Mouse (Mus musculus): ENCODE data around the gene Acoxl. TPM values are rescaled to one million over a fixed set of nuclear protein-coding genes. Genes with fewer than 3 reads are reported as not detected.

The Acoxl gene
- polyA plus RNA-seq, 1 experiment: not detected

- no peak for TF ChIP-seq CTCF (IDR thresholded peaks at IDR 0.05; ENCODE audit: extremely low read depth, insufficient read depth, low read length)
- no peak for TF ChIP-seq POLR2A (IDR thresholded peaks at IDR 0.05; ENCODE audit: extremely low read depth, insufficient read depth, low read length)
- H3K4me3 ChIP-seq (ENCODE audit: insufficient read depth, low read length): no peak overlapping the region
- H3K27ac ChIP-seq (ENCODE audit: insufficient read depth, low read length): no peak overlapping the region
- H3K4me1 ChIP-seq (ENCODE audit: control insufficient read depth, insufficient read depth, low read length): no peaks in the 10 kb centered on the region
Measured at GRCm38 (mm10) chr2:128015602-128016001, 176.9 kb downstream of the Acoxl start.

DNA sequence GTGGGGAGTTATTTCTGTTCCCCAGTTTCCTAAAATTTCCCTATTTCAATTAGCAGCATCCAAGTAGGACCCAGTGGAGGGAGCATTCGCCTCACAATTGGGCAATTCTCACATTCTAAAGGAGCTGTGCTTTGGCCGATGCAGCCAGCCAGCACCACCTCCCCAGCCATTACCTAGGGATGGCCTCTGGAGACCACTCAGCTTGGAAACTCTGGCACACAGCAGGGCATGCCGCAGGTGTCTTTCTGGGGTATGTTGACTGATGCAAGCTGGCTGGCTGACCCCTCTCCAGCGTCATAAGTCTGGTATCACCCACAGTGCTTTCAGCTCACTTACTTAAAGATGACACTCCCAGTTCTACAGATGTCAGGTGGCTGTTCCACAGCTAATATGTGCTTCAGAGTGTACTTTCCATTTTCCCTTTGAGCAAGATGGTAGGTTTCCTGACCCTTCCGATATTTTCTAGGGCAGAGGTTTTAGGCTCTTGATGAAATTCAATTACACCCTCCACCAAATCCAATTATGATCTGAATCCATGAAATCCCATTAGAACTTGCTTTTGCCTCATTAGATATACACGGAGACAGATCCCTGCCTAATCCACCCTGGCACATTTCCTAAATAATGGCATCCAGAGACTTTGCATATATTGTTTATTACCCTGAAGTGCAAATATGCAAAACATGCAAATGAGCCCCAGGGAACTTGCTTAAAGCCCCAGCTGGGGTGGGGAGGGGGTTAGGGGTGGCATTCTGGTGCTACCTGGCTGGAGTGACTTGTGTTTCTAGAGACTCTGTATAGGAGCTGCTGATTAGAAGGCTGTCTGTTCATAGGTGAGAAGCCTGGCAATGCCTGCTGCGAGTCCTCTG lies 181.6 kb downstream of the Acoxl start:
- no peak overlapping the region for H3K27ac ChIP-seq (ENCODE audit: insufficient read depth, low read length)
- TF ChIP-seq CTCF (IDR thresholded peaks at IDR 0.05; ENCODE audit: extremely low read depth, insufficient read depth, low read length): no peak
- no peak for TF ChIP-seq POLR2A (IDR thresholded peaks at IDR 0.05; ENCODE audit: extremely low read depth, insufficient read depth, low read length)
- no peak overlapping the region for H3K4me3 ChIP-seq (ENCODE audit: insufficient read depth, low read length)
- H3K4me1 ChIP-seq (ENCODE audit: control insufficient read depth, insufficient read depth, low read length): no peaks in the 10 kb centered on the region

DNA sequence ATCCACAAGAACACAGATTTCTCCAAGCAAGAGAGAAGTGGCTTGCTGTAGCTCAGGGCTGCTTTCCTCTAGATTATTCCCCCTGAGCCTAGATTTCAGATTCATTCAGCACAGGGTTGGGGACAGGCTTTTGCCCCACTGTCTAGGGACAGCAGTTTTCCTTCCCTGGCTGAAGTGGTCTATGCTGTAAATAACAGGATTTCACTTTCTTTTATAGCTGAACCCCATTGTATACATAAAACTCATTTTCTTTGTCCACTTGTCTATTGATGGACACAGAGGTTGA lies 182.2 kb downstream of the Acoxl start:
- Histone ChIP-seq H3K27ac (ENCODE audit: insufficient read depth, low read length) (no peak overlapping the region), H3K4me1 (ENCODE audit: control insufficient read depth, insufficient read depth, low read length) (no peaks in the 10 kb centered on the region), H3K4me3 (ENCODE audit: insufficient read depth, low read length) (no peak overlapping the region)
- no peak for TF ChIP-seq CTCF (IDR thresholded peaks at IDR 0.05; ENCODE audit: extremely low read depth, insufficient read depth, low read length)

DNA sequence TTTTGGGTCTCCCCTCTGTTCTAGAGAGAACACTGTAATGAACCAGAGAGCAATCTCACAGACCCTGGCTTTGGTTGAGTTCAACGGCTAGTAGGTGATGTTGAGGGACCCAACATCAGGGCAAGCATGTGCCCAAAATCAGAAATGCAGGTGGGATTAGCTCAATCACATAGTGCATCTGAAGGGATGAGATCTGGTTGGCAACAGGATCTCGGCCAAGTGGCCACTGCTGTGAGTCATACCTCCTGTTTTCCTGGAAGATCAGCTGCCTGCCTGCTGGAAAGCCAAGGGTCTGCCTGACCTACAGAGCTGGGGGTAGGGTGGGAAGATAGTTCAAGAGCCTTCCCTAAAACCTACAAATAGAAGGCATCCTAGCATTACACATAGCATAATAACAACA lies 185.2 kb downstream of the Acoxl start:
- Histone ChIP-seq H3K4me1 (ENCODE audit: control insufficient read depth, insufficient read depth, low read length) (no peaks in the 10 kb centered on the region), H3K27ac (ENCODE audit: insufficient read depth, low read length) (no peak overlapping the region), H3K4me3 (ENCODE audit: insufficient read depth, low read length) (no peak overlapping the region)
- TF ChIP-seq POLR2A (IDR thresholded peaks at IDR 0.05; ENCODE audit: extremely low read depth, insufficient read depth, low read length) (no peak), CTCF (IDR thresholded peaks at IDR 0.05; ENCODE audit: extremely low read depth, insufficient read depth, low read length) (no peak)

- no peak overlapping the region for H3K4me3 ChIP-seq (ENCODE audit: insufficient read depth, low read length)
- no peak overlapping the region for H3K27ac ChIP-seq (ENCODE audit: insufficient read depth, low read length)
- TF ChIP-seq POLR2A (IDR thresholded peaks at IDR 0.05; ENCODE audit: extremely low read depth, insufficient read depth, low read length): no peak
- TF ChIP-seq CTCF (IDR thresholded peaks at IDR 0.05; ENCODE audit: extremely low read depth, insufficient read depth, low read length): no peak
- H3K4me1 ChIP-seq (ENCODE audit: control insufficient read depth, insufficient read depth, low read length): no peaks in the 10 kb centered on the region
Measured at GRCm38 (mm10) chr2:128027696-128028095, 189.0 kb downstream of the Acoxl start.

- Histone ChIP-seq H3K4me3 (ENCODE audit: insufficient read depth, low read length) (no peak overlapping the region), H3K4me1 (ENCODE audit: control insufficient read depth, insufficient read depth, low read length) (no peaks in the 10 kb centered on the region), H3K27ac (ENCODE audit: insufficient read depth, low read length) (no peak overlapping the region)
- TF ChIP-seq CTCF (IDR thresholded peaks at IDR 0.05; ENCODE audit: extremely low read depth, insufficient read depth, low read length): no peak
- TF ChIP-seq POLR2A (IDR thresholded peaks at IDR 0.05; ENCODE audit: extremely low read depth, insufficient read depth, low read length): no peak
Measured at GRCm38 (mm10) chr2:128029968-128030367, 191.3 kb downstream of the Acoxl start.

DNA sequence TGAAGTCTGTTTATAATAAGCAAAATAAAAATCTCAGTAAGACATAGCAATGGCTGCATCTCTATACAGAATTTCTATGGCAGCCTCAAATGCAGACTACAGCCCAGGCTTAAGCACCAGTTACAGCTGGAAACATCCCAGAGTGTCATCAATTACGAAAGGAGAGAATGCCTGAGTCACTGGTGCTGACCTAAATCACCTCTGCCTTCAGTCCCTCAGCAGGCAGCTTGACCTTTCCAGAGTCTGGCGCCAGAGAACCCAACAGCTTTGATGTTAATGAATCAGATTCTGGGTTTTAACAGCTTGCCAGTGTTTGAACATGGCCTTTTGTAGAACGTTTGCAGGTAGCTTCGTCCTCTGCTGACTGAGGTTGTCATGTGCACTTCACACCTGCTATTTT lies 193.4 kb downstream of the Acoxl start:
- Histone ChIP-seq H3K4me1 (ENCODE audit: control insufficient read depth, insufficient read depth, low read length) (no peaks in the 10 kb centered on the region), H3K27ac (ENCODE audit: insufficient read depth, low read length) (no peak overlapping the region), H3K4me3 (ENCODE audit: insufficient read depth, low read length) (no peak overlapping the region)
- TF ChIP-seq CTCF (IDR thresholded peaks at IDR 0.05; ENCODE audit: extremely low read depth, insufficient read depth, low read length) (no peak), POLR2A (IDR thresholded peaks at IDR 0.05; ENCODE audit: extremely low read depth, insufficient read depth, low read length) (no peak)

GRCm38 (mm10) chr2:128033503-128033902 lies 194.8 kb downstream of the Acoxl start:
- TF ChIP-seq POLR2A (IDR thresholded peaks at IDR 0.05; ENCODE audit: extremely low read depth, insufficient read depth, low read length): no peak
- TF ChIP-seq CTCF (IDR thresholded peaks at IDR 0.05; ENCODE audit: extremely low read depth, insufficient read depth, low read length): no peak
- H3K4me1 ChIP-seq (ENCODE audit: control insufficient read depth, insufficient read depth, low read length): no peaks in the 10 kb centered on the region
- no peak overlapping the region for H3K27ac ChIP-seq (ENCODE audit: insufficient read depth, low read length)
- H3K4me3 ChIP-seq (ENCODE audit: insufficient read depth, low read length): no peak overlapping the region

- no peak for TF ChIP-seq POLR2A (IDR thresholded peaks at IDR 0.05; ENCODE audit: extremely low read depth, insufficient read depth, low read length)
- TF ChIP-seq CTCF (IDR thresholded peaks at IDR 0.05; ENCODE audit: extremely low read depth, insufficient read depth, low read length): no peak
- Histone ChIP-seq H3K4me3 (ENCODE audit: insufficient read depth, low read length) (no peak overlapping the region), H3K4me1 (ENCODE audit: control insufficient read depth, insufficient read depth, low read length) (no peaks in the 10 kb centered on the region), H3K27ac (ENCODE audit: insufficient read depth, low read length) (no peak overlapping the region)
Measured at GRCm38 (mm10) chr2:128034066-128034665, 195.5 kb downstream of the Acoxl start.

- no peaks in the 10 kb centered on the region for H3K4me1 ChIP-seq (ENCODE audit: control insufficient read depth, insufficient read depth, low read length)
- TF ChIP-seq CTCF (IDR thresholded peaks at IDR 0.05; ENCODE audit: extremely low read depth, insufficient read depth, low read length): no peak
- no peak for TF ChIP-seq POLR2A (IDR thresholded peaks at IDR 0.05; ENCODE audit: extremely low read depth, insufficient read depth, low read length)
- H3K4me3 ChIP-seq (ENCODE audit: insufficient read depth, low read length): no peak overlapping the region
- H3K27ac ChIP-seq (ENCODE audit: insufficient read depth, low read length): no peak overlapping the region
Measured at GRCm38 (mm10) chr2:128038259-128038890, 199.7 kb downstream of the Acoxl start.

Data from cortical plate, adult 2 months (tissue).